Mouse (Mus musculus) embryonic fibroblast, embryonic 13.5 days (primary cell): Measurements from ENCODE around the gene Acta1. TPM values are rescaled to one million over a fixed set of nuclear protein-coding genes. Genes with fewer than 3 reads are reported as not detected.

Experiments
- H3K27ac ChIP-seq: 2 replicates; pipeline ENCODE4 v1.5.1; 2012; ENCODE audit warnings: low read length, control low read depth, inconsistent platforms; ENCODE audit not compliant: insufficient read depth
- H3K4me1 ChIP-seq: 2 replicates; pipeline ENCODE4 v1.6.1; 2011; ENCODE audit warnings: low read length; ENCODE audit not compliant: control insufficient read depth, insufficient read depth
- H3K4me3 ChIP-seq: 2 replicates; pipeline ENCODE4 v1.5.1; 2011; ENCODE audit warnings: mild to moderate bottlenecking, control low read depth, low read length; ENCODE audit not compliant: insufficient read depth
- CTCF ChIP-seq: IDR thresholded peaks from 2 replicates; pipeline ENCODE4 v1.5.1; 2011; ENCODE audit warnings: mild to moderate bottlenecking, control low read depth, low read length, moderate library complexity, borderline replicate concordance; ENCODE audit not compliant: insufficient read depth
- POLR2A ChIP-seq: IDR thresholded peaks from 2 replicates; pipeline ENCODE4 v1.6.1; 2011; ENCODE audit warnings: low read depth, mild to moderate bottlenecking, control low read depth, low read length, moderate library complexity
- polyA plus RNA-seq: library from polyadenylated mRNA; stranded (reverse); fragments of >200 nt; gene quantifications from 2 replicates; pipeline ENCODE4 v1.2.4, GENCODE M21; 2011; ENCODE audit warnings: low read depth; ENCODE audit not compliant: missing spikeins, insufficient read length

The Acta1 gene
- polyA plus RNA-seq, 1 experiment = 25.9 TPM

DNA sequence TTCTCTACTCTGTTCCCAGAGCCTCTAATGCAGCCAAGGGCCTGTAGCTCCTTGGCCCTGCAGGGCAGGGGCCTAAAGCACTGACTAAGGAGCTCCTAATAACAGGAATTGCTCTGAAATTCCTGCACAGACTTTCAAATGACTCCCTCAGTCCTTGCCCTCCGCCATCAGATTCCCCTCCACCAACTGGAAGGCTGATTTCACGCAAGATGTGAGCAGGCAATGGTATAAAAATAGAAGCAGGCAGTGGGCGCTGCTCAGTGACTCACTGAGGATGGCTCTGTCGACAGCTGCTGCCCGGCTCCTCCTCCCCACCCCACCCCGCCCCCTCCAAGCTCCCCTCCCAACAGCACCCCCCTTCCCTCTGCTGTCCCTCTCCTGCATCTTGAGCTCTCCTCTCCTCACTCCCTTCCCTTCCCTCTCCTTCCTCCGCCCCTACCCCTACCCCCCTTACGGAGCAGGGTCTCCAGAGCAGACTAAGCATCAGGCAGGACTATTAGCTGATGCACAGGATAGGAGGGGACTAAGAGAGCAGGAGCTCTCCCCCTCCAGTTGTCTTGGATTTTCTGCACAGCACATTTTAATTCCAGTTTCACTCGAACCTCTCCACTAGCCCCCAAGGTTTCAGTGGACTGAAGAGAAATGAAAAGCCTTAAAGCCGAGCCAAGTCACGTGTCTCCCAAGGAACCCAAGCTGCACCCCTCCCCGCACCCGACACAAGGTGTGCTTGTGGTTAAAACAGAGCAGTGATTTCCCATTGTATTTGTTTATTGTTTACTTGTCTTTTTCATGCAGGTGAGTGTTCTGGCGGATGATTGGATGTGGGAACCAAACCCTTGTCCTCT is 9.6 kb downstream of the Acta1 start:
- no peak overlapping the region for H3K4me3 ChIP-seq
- H3K27ac ChIP-seq = peak overlapping the region; percentile 90
- no peak for TF ChIP-seq CTCF
- no peak; the same call in 1 of the 2 replicates for TF ChIP-seq POLR2A
- H3K4me1 ChIP-seq = peaks cover 23% of the 10 kb centered on the region

DNA sequence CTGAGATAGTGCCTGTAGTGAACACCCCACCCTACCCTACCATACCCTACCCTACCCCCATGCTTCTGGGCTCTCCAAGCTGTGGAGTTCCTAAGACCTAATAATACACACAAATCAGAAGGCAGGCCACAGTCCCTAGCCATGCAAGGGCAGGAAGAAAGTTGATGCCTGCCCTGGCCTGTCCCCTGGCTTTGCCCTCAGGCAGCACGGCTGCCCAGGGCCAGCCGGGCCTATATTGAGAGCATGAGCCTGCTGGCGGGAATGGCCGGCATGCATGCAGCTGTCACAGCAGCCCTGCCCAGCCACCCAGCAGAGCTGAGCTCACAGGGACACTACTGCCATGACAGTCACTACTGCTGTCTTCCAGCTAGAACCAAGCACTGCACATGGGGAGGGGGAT is 11.5 kb downstream of the Acta1 start:
- Histone ChIP-seq H3K4me3 (no peak overlapping the region), H3K27ac (no peak overlapping the region), H3K4me1 (peaks cover 18% of the 10 kb centered on the region)
- TF ChIP-seq CTCF (no peak), POLR2A (no peak)

DNA sequence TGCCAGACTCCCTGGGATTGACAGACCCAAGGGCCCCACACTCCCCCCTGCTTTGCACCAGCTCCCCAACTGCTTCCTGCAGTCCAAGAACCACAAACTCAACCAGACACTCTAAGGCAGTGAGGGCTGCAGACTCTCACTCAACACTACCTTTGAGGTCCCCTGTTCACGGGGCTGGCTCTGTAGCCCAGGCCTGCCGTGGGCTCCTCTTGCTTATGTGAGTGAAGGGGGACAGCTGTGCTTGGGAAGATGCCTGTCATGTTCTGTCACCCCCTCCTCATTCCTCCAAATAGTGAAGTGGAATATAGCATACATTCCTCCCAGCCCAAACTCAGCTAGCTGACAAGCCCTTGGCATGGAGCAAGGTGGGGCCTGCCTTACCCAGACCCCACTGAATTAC is 12.1 kb downstream of the Acta1 start:
- TF ChIP-seq POLR2A (no peak), CTCF (no peak)
- H3K27ac ChIP-seq = no peak overlapping the region
- H3K4me1 ChIP-seq = peaks cover 18% of the 10 kb centered on the region
- H3K4me3 ChIP-seq = no peak overlapping the region

DNA sequence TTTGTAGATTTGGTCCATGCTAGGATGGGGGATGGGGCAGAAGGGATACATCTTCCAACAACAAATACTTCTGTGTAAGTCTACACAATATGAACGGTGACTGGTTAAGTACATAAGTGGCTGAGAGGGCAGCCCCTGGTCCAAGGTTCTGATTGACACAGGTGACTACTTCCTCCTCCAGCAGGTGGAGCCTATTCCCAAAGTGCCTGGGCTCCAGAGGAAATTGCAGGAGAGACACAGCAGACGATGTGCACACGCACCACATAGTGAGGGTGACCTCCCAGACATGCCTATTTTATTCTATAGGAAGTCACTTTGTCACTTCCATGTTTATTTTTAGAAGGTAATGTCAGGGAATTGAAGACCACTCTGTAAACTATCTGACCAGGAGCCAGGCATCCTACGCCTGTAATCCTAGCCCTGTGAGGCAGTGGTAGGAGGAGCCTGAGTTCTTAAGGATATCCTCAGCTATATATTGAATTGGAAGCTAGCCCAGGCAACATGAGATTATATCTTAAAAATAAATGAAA is 13.7 kb downstream of the Acta1 start:
- Histone ChIP-seq H3K4me1 (peaks cover 16% of the 10 kb centered on the region), H3K4me3 (no peak overlapping the region), H3K27ac (no peak overlapping the region)
- TF ChIP-seq POLR2A = no peak
- TF ChIP-seq CTCF = no peak; the same call in 1 of the 2 replicates

DNA sequence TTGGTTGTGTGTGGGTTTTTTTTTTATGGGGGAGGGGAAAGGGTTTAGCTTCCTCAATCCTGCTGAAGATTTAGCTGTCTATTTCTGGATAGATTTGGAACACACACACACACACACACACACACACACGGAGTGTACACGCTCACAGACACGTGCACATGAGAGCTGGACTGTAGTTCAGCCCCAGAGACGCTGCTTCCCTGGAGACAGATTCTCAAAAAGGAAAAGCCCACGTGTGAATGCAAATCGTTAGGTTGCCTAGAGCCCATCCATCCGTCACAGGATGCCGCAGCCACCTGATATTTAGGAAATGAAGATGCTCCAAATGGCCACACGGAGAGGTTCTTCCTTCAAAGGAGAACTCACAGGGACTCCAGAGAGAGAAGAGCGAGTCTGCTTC is 14.3 kb downstream of the Acta1 start:
- no peak for TF ChIP-seq CTCF
- no peak for TF ChIP-seq POLR2A
- Histone ChIP-seq H3K4me3 (no peak overlapping the region), H3K4me1 (peaks cover 13% of the 10 kb centered on the region), H3K27ac (no peak overlapping the region)

DNA sequence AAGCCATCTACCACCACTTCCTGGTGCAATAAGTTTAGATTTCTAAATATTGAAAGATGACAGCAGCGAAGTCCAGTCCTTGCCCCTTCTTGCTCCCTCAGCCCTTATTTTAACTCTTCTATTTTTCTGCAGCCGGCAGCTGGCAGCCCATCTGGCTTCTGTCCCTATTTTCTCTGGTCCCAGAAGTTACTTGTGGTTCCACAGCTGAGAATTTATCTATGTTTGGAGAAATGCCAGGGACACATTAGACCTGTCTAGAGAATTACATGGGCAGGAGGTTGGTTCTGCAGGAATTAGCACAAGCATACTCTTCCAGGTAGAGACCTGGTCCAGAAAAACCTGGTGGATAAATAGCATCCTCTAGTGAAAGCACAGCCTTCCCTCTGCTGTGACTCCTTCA is 16.7 kb downstream of the Acta1 start:
- Histone ChIP-seq H3K27ac (no peak overlapping the region), H3K4me3 (no peak overlapping the region), H3K4me1 (no peaks in the 10 kb centered on the region)
- TF ChIP-seq POLR2A (no peak), CTCF (no peak)

DNA sequence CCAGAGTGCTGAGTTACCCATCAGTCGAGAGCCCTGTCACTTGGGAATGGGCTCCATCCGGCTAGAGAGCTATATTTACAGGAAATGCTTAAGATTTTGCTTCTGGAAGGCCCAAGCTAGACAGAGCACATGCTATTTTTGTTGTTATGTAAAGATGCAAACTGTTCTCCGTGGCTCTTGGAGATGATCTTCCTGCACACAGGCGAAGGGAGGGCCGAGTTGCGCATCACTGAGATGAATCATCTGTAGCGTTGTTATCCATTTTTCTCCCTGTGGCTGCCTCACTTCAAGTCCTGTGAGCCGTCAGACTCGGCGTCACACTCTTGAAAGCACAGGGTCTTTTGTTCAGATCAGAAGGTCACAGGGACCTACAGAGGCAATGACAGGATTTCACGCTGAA is 20.2 kb downstream of the Acta1 start:
- Histone ChIP-seq H3K4me1 (no peaks in the 10 kb centered on the region), H3K27ac (no peak overlapping the region), H3K4me3 (no peak overlapping the region)
- no peak for TF ChIP-seq CTCF
- TF ChIP-seq POLR2A = no peak

DNA sequence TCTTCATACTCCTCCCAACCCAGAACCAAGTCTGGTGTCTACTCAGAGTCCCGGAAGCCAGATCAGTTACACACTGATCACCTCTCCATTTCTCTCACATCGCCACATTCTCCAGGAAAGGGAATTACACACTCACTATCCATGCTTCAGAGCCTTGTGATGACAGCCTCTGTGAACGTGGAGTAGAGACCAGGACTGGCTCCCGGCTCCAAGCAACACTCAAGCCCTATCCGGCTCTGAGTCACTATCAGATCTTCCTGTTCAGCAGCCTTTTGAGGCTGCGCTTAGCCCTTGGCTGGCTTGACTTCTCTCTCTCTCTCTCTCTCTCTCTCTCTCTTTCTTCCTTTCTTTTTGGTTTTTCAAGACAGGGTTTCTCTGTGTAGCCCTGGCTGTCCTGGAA is 21.2 kb downstream of the Acta1 start:
- TF ChIP-seq POLR2A = no peak
- H3K27ac ChIP-seq = no peak overlapping the region
- no peak overlapping the region for H3K4me3 ChIP-seq
- no peaks in the 10 kb centered on the region for H3K4me1 ChIP-seq

DNA sequence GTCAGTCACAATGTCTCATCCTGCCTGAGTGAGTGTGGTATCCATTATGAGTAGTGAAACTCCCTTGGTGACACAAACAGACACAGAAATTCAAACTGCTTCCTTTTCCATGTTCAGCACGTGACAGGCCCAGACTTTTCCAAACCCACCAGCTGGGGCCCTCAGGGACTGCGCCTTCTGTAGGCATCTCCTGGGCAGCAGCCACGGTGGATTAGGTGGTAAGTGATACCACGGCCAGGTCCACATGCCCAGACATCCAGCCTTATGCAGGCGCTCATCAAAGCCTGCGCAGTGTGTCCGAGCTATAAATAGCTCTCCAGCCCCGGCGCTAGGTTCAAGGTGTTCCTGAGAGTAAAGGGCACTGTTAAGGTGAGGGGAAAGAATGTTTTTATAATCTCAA is 22.5 kb downstream of the Acta1 start:
- H3K27ac ChIP-seq = no peak overlapping the region
- peaks cover 8% of the 10 kb centered on the region for H3K4me1 ChIP-seq
- TF ChIP-seq CTCF (no peak), POLR2A (no peak)
- H3K4me3 ChIP-seq = no peak overlapping the region

DNA sequence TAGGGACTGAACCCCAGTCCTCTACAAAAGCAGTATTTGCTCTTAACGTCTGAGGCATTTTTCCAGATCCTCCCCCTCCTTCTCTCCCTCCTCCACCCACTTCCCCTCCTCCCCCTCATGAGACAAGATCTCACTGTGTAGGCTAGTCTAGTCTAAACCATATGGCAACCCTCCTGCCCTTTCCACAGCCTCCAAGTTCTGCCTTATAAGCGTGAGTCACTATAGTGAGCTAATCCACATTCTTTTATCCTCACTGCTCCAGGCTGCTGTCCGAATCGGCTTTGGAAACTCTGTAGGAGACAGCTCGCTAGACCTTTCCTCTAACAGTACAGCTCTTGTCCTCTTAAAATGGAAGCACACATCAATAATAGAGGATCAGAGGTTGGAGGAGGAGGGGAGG is 27.6 kb downstream of the Acta1 start:
- peak overlapping the region; percentile 73 for H3K27ac ChIP-seq
- no peak for TF ChIP-seq CTCF
- no peak for TF ChIP-seq POLR2A
- H3K4me3 ChIP-seq = no peak overlapping the region
- H3K4me1 ChIP-seq = peaks cover 10% of the 10 kb centered on the region
